Mouse (Mus musculus) embryonic facial prominence, embryonic 15.5 days (tissue): Measurements from ENCODE around the gene St3gal4. TPM values are rescaled to one million over a fixed set of nuclear protein-coding genes. Genes with fewer than 3 reads are reported as not detected.
A peak's percentile ranks its signal among the peaks of the same experiment; 100 is the strongest.

ENCODE experiments used
- ATAC-seq: fragments of 200-750 bp; cut with Nextera tagmentation; 2 replicates; pipeline ENCODE4 v1.8.0; 2017; ENCODE audit warnings: low read depth, moderate TSS enrichment; ENCODE audit not compliant: insufficient number of reproducible peaks, low FRiP score, low TSS enrichment
- H3K27ac ChIP-seq: fragments of 300-500 bp; sonication (generic); replicated peaks from 2 replicates; pipeline ENCODE4 v1.5.1; 2015; ENCODE audit warnings: mild to moderate bottlenecking, inconsistent platforms
- H3K27me3 ChIP-seq: fragments of 300-500 bp; sonication (generic); 2 replicates; pipeline ENCODE4 v1.6.1; 2015; ENCODE audit warnings: inconsistent platforms
- H3K36me3 ChIP-seq: fragments of 300-500 bp; sonication (generic); 2 replicates; pipeline ENCODE4 v1.6.1; 2015; ENCODE audit warnings: mild to moderate bottlenecking, inconsistent platforms
- H3K4me1 ChIP-seq: fragments of 300-500 bp; sonication (generic); 2 replicates; pipeline ENCODE4 v1.6.1; 2015; ENCODE audit warnings: inconsistent platforms
- H3K4me2 ChIP-seq: fragments of 300-500 bp; sonication (generic); replicated peaks from 2 replicates; pipeline ENCODE4 v1.6.1; 2015; ENCODE audit warnings: mild to moderate bottlenecking, inconsistent platforms
- H3K4me3 ChIP-seq: fragments of 300-500 bp; sonication (generic); replicated peaks from 2 replicates; pipeline ENCODE4 v1.5.1; 2015; ENCODE audit warnings: mild to moderate bottlenecking, inconsistent platforms
- H3K9ac ChIP-seq: fragments of 300-500 bp; sonication (generic); 2 replicates; pipeline ENCODE4 v1.6.1; 2015; ENCODE audit warnings: inconsistent platforms
- H3K9me3 ChIP-seq: fragments of 300-500 bp; sonication (generic); replicated peaks from 2 replicates; pipeline ENCODE4 v1.6.1; 2016; ENCODE audit warnings: inconsistent platforms
- WGBS: fragments of 180-500 bp; shearing (Covaris S2); methylation state at CpG from one replicate; pipeline ENCODE4 v1.1.7; 2015; 5-methylcytosine and 5-hydroxymethylcytosine counted together
- polyA plus RNA-seq: library from polyadenylated mRNA; unstranded; fragments of >200 nt; fragmentation: Nextera tagmentation; extraction: Ambion mirVana; gene quantifications from 2 replicates; pipeline ENCODE4 v1.2.1, GENCODE M21; 2015

St3gal4 gene
- polyA plus RNA-seq: 42.8 and 47.3 TPM in 2 replicates

DNA sequence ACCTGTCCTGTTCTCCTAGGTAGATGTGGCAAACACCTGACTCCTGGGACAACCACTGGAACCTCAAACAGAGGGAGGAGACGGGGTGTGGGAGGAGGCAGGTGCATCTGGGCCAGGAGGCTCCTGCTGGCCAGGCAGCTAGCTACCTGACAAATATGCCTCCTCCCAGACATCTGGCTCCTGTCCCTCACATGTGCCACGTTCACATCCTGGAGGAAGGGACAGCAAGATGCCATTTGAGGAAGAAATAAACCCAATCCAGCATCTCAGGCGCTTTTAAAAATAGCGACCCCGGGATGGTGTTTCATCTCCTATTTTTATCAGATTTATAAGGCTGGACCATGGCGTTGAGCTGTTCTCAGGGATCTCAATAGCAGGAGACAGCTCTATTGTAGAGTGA lies at the start of gene St3gal4:
St3gal4 (minus strand) TSS at position 101 of the 400 bp plus-strand sequence.
- 81% methylated on average over 6 of the region's 6 CpGs for WGBS
- H3K4me1 ChIP-seq: peaks cover 31% of the 10 kb centered on the region
- H3K4me3 ChIP-seq: no peak within 1 kb of the TSS
- no peak for ATAC-seq
- H3K27me3 ChIP-seq: no peaks in the 10 kb centered on the region
- H3K9me3 ChIP-seq: no peaks in the 10 kb centered on the region
- H3K36me3 ChIP-seq: 0 out of 2 replicates have a peak, but pooled peaks cover 13% of the 10 kb centered on the region
- no peak within 1 kb of the TSS for H3K27ac ChIP-seq
- no peak within 1 kb of the TSS for H3K9ac ChIP-seq
- no peak within 1 kb of the TSS for H3K4me2 ChIP-seq

DNA sequence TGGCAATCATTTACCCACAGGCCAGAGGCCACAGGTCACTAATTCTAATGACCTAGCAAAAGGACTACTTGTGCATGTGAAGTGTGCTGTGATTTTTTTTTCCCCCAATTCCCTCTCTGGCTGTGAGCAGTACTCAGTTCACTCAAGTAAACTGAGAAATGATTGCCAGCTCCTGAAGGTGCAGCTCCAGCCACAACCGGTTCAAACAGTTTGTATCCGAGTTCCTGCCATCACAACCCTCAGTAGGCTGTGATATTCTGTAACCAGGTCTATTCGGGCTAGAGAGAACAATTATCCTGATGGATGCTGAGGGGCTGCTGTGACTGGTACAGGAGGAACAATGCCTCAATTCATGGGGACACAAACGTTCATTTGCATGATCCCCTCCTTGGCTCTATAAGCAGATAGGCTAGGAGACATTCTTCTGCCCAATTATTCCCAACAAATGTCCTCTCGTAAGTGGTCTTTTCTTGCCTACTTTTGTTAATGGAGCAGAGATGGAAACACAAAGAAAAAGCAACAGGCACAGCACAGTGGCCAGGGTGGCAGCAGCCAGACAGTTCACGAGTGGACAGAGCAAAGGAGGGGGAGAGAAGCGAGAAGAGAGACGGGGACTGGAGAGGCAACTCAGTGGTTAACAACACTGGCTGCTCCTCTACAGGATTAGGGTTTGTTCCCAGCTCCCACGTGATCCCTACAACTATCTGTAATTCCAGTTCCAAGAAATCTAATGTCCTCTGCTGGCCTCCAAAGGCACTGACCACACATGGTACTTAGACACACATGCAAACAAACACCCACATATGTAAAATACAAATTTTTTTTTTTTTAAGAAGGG lies 47.9 kb upstream of the St3gal4 start:
- WGBS: 30% methylated on average over 9 of the region's 9 CpGs
- H3K36me3 ChIP-seq: peaks cover 12% of the 10 kb centered on the region; the same call in 1 of the 2 replicates

DNA sequence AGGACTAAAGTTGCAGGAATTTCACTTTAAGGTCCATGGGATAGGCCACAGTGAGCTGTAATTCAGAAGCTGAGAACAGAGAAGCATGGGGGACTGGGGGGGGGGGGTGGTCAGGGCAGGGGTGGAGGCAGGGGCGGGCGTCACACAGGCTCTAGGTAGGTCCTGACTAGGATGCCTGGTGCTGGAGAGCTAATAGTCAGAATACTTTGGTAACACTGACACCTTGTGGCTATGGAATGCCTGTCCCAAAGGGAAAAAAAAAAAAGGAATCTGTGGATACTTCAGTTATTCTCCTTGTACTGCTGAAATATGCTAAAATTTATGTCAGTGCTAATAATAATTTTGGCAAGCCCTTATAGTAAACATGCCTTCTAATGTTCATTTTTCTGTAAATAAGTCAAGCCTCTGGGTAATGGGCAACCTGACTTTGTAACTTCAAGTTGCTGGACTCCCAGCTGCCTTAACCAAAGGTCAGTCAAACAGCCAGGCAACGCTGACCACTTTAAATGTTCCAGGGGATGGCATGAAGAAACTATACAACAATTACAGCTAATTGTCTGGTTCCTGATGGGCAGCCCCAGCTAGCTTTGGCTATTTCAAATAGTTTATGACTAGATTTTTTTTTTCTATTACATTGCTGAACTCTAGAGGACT lies 47.2 kb upstream of the St3gal4 start:
- Histone ChIP-seq H3K27ac (no peak overlapping the region), H3K4me3 (no peak overlapping the region), H3K4me2 (no peak overlapping the region), H3K36me3 (peaks cover 12% of the 10 kb centered on the region; the same call in 1 of the 2 replicates), H3K9me3 (no peaks in the 10 kb centered on the region), H3K9ac (no peak overlapping the region), H3K4me1 (no peaks in the 10 kb centered on the region), H3K27me3 (no peaks in the 10 kb centered on the region)
- ATAC-seq: no peak
- WGBS: 31% methylated on average over 3 of the region's 3 CpGs

More for the DNA sequence above, 47.9 kb upstream of the St3gal4 start:
- no peak for ATAC-seq
- no peaks in the 10 kb centered on the region for H3K4me1 ChIP-seq
- H3K9ac ChIP-seq: no peak overlapping the region
- H3K27me3 ChIP-seq: no peaks in the 10 kb centered on the region
- no peak overlapping the region for H3K27ac ChIP-seq
- no peaks in the 10 kb centered on the region for H3K9me3 ChIP-seq
- no peak overlapping the region for H3K4me2 ChIP-seq
- H3K4me3 ChIP-seq: no peak overlapping the region

DNA sequence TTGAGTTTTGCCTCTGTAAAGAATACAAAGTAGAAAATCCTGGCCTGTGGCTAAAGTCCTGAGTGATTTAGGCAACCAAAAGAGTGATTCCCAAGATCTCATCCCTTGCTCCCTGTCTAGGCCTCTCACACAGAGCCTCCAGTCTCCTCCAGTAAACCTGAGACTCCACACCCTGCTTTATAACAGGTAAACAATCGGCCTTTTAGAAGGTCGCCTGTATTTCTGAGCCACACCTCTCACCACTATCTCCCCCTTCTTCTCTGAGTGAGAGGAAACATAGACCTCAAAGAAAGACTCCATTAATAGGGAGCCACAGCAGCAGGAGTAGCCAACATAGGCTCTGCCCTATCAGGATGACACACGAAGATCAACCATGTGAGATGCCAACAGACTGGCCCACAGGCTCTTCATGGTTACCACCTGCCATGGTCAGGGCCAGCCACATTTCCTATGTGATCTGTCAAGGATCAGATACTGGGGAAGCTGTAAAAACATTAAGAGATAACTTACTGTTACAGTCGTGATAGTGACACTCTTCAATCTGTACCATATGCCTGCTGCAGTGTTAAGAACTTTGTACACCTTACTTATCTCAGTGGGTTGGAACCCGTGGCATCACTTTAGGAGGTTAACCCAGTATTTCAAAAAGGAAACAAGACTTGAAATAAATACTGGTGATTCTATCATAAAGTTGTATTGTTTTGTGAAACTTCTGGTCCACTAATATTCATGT lies 45.2 kb upstream of the St3gal4 start:
- Histone ChIP-seq H3K4me1 (peaks cover 5% of the 10 kb centered on the region; the same call in 1 of the 2 replicates), H3K27ac (no peak overlapping the region), H3K36me3 (peaks cover 3% of the 10 kb centered on the region; the same call in 1 of the 2 replicates), H3K27me3 (no peaks in the 10 kb centered on the region), H3K9ac (no peak overlapping the region), H3K4me2 (no peak overlapping the region), H3K9me3 (no peaks in the 10 kb centered on the region), H3K4me3 (no peak overlapping the region)
- WGBS: 71% methylated on average over 5 of the region's 5 CpGs
- ATAC-seq: no peak

DNA sequence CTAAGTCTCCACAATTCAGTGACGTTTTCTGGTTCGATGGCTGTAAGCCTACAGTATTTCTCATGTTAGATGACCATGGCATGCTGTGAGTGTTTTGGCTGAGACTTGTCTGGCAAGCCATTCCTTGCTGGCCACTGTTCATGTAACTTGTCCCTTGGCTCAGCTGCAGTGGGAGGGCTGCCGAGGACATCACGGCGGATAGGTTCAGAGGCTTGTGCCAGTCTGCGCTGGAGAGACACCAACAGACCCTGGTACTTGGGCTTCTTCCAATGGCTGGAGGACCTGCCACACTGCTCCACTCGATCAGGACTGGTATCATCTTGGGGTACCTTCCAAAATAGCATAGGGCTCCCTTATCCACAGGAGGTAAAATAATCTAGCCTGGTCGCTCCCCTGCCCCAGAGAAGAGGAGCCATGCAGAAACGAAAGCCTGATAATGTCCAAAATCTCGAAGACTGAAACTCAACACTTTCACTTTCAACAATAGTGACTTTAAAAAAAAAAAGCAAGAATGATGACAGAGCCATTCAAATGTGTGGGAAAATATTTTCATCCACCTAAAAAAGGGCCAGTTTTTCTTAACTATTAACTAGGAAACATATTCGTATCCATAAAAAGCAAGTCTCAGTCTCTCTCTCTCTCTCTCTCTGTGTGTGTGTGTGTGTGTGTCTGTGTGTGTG lies 44.1 kb upstream of the St3gal4 start:
- Histone ChIP-seq H3K9ac (no peak overlapping the region), H3K36me3 (no peaks in the 10 kb centered on the region), H3K27ac (no peak overlapping the region), H3K4me3 (no peak overlapping the region), H3K4me1 (peaks cover 5% of the 10 kb centered on the region; the same call in 1 of the 2 replicates), H3K27me3 (no peaks in the 10 kb centered on the region), H3K4me2 (no peak overlapping the region), H3K9me3 (no peaks in the 10 kb centered on the region)
- ATAC-seq: no peak
- WGBS: 88% methylated on average over 11 of the region's 11 CpGs

DNA sequence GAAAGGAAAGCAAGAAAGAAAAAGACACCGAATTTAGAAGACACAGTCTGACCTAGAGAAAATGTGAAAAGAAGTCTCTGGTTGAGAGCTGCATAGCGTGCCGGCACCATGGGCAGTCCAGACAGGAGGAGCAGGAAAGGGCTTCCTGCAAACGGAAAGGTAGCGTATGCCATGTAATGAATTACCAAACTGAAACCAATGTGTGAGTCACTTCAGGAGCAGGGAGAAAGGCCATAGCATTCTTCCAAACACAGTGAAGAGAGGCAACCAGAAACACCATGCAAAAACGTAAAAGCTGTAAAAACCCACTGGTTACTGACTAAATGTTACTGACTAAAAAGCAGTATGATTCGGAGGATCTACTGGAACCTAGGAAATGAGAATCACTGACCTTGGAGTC lies 42.7 kb upstream of the St3gal4 start:
- H3K4me3 ChIP-seq: no peak overlapping the region
- no peak overlapping the region for H3K9ac ChIP-seq
- H3K27me3 ChIP-seq: no peaks in the 10 kb centered on the region
- no peak for ATAC-seq
- H3K27ac ChIP-seq: no peak overlapping the region
- no peaks in the 10 kb centered on the region for H3K9me3 ChIP-seq
- no peak overlapping the region for H3K4me2 ChIP-seq
- WGBS: 85% methylated on average over 7 of the region's 7 CpGs
- peaks cover 12% of the 10 kb centered on the region for H3K4me1 ChIP-seq
- no peaks in the 10 kb centered on the region for H3K36me3 ChIP-seq

DNA sequence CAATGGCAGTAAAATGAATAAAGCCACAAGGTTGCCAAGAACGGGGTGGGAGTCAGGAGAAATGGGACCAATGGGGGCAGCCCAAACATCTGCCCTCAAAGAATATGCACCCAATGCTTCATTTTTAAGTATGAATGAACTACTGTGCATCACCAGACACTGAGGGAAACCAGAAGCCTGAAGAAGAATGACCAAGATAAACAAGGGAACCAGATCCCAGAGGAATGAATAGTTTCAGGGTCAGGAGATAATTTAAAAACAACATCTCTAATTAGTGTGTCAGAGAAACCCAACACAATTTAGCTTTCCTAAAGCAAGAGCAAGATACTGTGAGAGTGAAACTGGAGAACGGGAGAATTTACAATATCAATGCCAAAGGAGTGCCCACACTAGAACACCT lies 41.6 kb upstream of the St3gal4 start:
- WGBS: 61% methylated on average over 2 of the region's 2 CpGs
- ATAC-seq: no peak

DNA sequence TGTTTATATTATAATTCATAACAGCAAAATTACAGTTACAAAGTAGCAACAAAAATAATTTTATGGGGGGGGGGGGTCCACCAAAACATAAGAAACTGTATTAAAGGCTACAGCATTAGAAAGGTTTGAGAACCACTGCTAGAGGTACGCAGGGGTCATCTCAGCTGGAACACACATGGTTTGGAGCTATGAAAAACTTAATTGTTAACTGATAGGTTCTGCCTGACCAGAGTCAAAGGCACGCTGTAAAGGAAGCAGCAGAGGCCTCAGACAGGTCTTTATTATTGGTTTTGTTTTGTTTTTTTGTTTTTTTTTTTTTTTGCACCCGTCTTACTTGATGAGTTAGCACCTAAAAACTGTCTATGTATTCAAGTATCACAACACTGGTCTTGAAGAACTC lies 39.4 kb upstream of the St3gal4 start:
- Histone ChIP-seq H3K4me3 (no peak overlapping the region), H3K27me3 (no peaks in the 10 kb centered on the region), H3K9ac (no peak overlapping the region), H3K27ac (no peak overlapping the region), H3K9me3 (no peaks in the 10 kb centered on the region), H3K4me2 (no peak overlapping the region), H3K4me1 (peaks cover 27% of the 10 kb centered on the region), H3K36me3 (no peaks in the 10 kb centered on the region)
- WGBS: 78% methylated on average over 3 of the region's 3 CpGs
- no peak for ATAC-seq

More for the DNA sequence above, 41.6 kb upstream of the St3gal4 start:
- Histone ChIP-seq H3K4me3 (no peak overlapping the region), H3K27me3 (no peaks in the 10 kb centered on the region), H3K9me3 (no peaks in the 10 kb centered on the region), H3K9ac (no peak overlapping the region), H3K36me3 (no peaks in the 10 kb centered on the region), H3K4me2 (no peak overlapping the region), H3K4me1 (peaks cover 23% of the 10 kb centered on the region), H3K27ac (no peak overlapping the region)

DNA sequence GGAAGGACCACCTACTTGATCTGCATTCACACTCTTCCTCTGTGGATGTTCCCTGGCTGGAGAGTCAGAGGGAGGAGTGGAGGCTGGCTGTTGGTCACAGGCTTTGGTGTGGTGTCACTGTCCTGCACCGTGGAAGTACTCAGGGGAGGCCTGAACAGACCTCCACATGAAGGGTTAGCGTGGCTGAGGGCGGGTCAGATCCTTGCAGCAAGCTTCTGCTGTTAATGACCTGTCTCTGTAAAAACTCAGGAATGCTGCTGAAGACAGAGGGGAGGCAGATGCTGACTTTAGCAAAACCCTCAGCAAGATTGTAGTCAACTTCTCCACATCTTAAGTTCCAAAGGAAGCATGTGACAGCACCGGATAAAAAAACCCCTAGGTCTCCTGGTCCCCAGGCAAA lies 37.8 kb upstream of the St3gal4 start:
- H3K4me2 ChIP-seq: no peak overlapping the region
- no peaks in the 10 kb centered on the region for H3K27me3 ChIP-seq
- peak overlapping the region; percentile 92 for H3K27ac ChIP-seq
- H3K4me1 ChIP-seq: peaks cover 27% of the 10 kb centered on the region
- H3K9ac ChIP-seq: no peak overlapping the region
- no peaks in the 10 kb centered on the region for H3K9me3 ChIP-seq
- no peaks in the 10 kb centered on the region for H3K36me3 ChIP-seq
- WGBS: 66% methylated on average over 4 of the region's 4 CpGs
- no peak for ATAC-seq
- no peak overlapping the region for H3K4me3 ChIP-seq

DNA sequence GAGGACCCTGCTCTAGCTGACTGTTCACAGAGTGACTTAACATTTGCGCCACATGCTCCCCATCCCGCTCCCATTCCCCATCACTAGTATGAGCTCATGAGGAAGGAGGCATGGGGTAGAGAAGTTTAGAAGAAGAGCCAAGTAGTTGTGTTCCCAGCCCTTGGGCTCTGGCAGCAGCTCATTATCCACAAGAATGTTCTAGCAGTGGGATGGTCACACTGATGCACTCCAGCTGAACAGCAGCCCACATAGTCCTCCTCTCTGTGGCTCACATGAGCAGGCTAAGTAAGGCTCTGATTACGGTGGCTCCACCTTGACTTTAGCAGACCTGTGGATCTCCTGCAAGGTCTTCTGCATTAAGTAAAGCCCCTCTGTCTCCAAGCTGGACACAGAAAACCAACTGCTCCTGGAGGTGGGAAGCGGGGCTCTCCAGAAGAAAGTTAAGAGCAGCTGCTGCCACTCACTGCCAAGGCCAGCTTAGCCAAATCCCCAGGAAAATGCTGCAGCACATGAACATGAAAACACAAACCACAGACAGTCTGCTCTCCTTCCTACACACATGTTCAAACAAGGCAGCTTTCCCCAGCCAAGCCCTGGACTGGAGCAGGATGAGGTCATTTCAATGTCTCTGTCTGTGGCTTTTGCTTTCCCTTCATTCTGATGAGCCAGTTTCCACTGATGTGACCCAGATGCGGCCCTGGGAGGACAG lies 37.1 kb upstream of the St3gal4 start:
- peak; percentile 86 for ATAC-seq
- Histone ChIP-seq H3K27me3 (no peaks in the 10 kb centered on the region), H3K4me2 (no peak overlapping the region), H3K4me1 (peaks cover 27% of the 10 kb centered on the region), H3K9me3 (no peaks in the 10 kb centered on the region), H3K9ac (no peak overlapping the region), H3K27ac (peak overlapping the region; percentile 92), H3K4me3 (no peak overlapping the region), H3K36me3 (no peaks in the 10 kb centered on the region)
- WGBS: 57% methylated on average over 5 of the region's 5 CpGs
